Mouse (Mus musculus): ENCODE measurements around the gene Abcd4. TPM values are rescaled to one million over a fixed set of nuclear protein-coding genes. Genes with fewer than 3 reads are reported as not detected.

Abcd4 gene
- 15.5 to 20.3 TPM (median 17.5 TPM) in 4 replicates for total RNA-seq (2023; ENCODE audit: inconsistent age)

DNA sequence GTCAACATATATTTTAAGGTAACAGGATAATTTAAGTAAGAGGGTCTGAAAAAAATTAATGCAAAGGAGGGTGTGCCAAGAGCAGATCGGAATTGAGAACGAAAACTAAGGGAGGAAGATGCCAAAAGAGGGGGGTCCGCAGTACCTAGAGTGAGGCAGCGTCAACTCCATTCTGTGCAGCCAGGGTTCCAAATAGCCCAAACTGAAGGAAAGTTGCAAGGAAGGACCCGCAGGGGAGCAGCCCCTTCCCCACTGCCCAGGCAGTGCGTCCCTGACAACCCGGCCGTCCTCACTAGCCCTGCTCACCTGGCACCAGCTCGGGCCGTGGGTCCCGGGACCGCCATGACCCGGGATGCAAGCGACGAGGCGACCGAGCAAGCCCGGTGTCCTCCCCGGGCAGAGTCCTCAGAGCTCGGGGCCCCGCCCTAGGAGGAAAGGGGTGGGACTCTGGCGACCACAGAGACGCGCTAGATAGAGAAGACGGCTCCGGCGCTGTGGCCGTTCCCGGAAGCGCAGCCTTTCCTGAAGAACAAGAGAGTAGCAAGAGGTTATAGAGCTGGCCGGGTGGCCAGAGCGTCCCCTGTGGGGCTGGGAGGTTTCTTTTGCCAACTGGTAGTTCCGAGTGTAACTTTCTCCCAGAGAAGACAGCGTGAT lies at the start of gene Abcd4:
Gene Abcd4 (minus strand): TSS at position 437 of the 654 bp plus-strand sequence.

DNA sequence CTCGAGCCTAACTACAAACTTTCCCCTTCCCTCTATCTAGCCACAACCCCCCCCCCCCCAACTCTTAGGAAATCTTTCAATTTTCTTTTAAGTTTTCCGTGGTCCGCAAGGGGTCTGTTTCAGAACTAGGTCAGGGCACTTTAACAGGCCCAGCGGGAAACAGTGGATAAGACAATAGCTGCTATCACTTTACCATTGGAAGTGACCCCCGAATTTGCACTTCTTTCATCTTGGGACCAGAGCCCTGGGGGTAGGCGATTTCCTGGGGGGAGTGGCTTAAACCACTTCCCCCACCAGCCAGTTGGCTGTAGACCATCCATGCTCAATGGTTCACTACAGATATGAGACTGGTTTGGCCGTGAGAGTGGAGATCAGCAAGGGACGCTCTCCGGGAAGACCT lies 23.4 kb upstream of the Abcd4 start, which contains the start of gene Vrtn:
Gene Vrtn (plus strand): TSS at position 366 of the 400 bp plus-strand sequence.

DNA sequence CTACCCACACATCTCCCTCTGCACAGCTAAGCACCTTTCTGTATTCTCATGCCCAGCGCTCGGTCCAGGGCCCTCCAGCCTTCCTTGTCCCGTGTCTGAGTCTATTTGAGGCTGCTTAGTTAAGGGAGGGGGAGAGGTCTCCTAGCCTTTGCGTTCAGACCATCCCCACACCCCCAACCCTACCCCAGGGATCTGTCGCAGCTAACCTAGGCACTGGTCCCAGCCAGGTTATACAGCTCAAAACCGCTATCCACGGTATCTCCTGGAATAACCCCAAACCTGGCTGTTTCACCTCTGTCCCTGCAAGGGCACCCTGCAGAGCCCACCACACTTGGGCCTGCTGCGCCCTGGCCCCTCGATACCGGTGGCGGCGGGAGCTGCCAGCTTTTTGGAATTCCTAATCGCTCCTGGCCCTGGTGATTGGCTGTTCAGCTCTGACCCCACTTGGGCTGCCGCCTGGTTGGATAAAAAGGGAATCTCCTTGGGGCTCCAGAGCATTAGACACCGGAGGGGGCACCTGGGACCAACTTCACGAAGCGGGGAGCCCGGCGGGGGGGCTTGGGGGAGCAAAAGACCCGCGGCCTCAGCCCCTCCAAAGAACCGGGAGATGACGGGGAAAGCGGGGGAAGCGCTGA lies 47.8 kb downstream of the Abcd4 start, which contains the start of gene Vsx2:
Gene Vsx2 (plus strand): TSS at position 427 of the 635 bp plus-strand sequence.

Other genes starting within 250 kb of the Abcd4 start
- gene Entpd5, start 208.4 kb downstream of the Abcd4 start, total RNA-seq (2023; ENCODE audit: inconsistent age), result 26.3 to 29.4 TPM (median 28.7 TPM) in 4 replicates
- gene Bbof1, start 208.3 kb downstream of the Abcd4 start, total RNA-seq (2023; ENCODE audit: inconsistent age), result 1.3 to 1.8 TPM (median 1.5 TPM) in 4 replicates
- 42.5 to 47.6 TPM (median 45.7 TPM) in 4 replicates for gene Rnf113a2, start 200.2 kb downstream of the Abcd4 start, total RNA-seq (2023; ENCODE audit: inconsistent age)
- 7.9 to 11.3 TPM (median 9.1 TPM) in 4 replicates for gene Aldh6a1, start 166.4 kb downstream of the Abcd4 start, total RNA-seq (2023; ENCODE audit: inconsistent age)
- gene Lin52, start 166.0 kb downstream of the Abcd4 start, total RNA-seq (2023; ENCODE audit: inconsistent age), result 18.4 to 22.2 TPM (median 20.8 TPM) in 4 replicates
- gene Vsx2, start 47.7 kb downstream of the Abcd4 start, total RNA-seq (2023; ENCODE audit: inconsistent age), result not detected in 4 replicates
- gene Vrtn, start 23.6 kb upstream of the Abcd4 start, total RNA-seq (2023; ENCODE audit: inconsistent age), result not detected in 4 replicates
- 0.30 TPM in 1 of 4 replicates, not detected in the others for gene Syndig1l, start 81.4 kb upstream of the Abcd4 start, total RNA-seq (2023; ENCODE audit: inconsistent age)
- gene Npc2, start 155.7 kb upstream of the Abcd4 start, total RNA-seq (2023; ENCODE audit: inconsistent age), result 43.1 to 53.4 TPM (median 48.6 TPM) in 4 replicates
- gene Isca2, start 155.8 kb upstream of the Abcd4 start, total RNA-seq (2023; ENCODE audit: inconsistent age), result 51.9 to 63.0 TPM (median 61.2 TPM) in 4 replicates

Data from B cell, adult (primary cell).